Mouse (Mus musculus) spleen, adult 2 months (tissue): ENCODE data around the gene Wdr83.

Experiments
- CTCF ChIP-seq: fragments of 200-500 bp; IDR thresholded peaks from 2 replicates; pipeline ENCODE4 v1.5.1; 2011; ENCODE audit warnings: mild to moderate bottlenecking, inconsistent platforms; ENCODE audit not compliant: insufficient read depth, insufficient read length, insufficient replicate concordance; ENCODE audit errors: extremely low read depth
- POLR2A ChIP-seq: fragments of 200-500 bp; IDR thresholded peaks from 2 replicates; pipeline ENCODE4 v1.6.1; 2011; ENCODE audit warnings: low read depth, low read length, inconsistent platforms

GRCm38 (mm10) chr8:85074617-85075016 lies 6.5 kb downstream of the Wdr83 start:
- TF ChIP-seq CTCF, result no peak
- no peak for TF ChIP-seq POLR2A
